8 mouse cellular contexts compared by ENCODE assay signal in genomic region chr10:117045175-117046056, GRCm38 (mm10). TPM values are rescaled to one million over a fixed set of nuclear protein-coding genes. Genes with fewer than 3 reads are reported as not detected.
A peak's percentile ranks its signal among the peaks of the same experiment; 100 is the strongest.
DNase-seq lines count a peak whose midpoint lies in the region; ATAC-seq and TF ChIP-seq lines count a peak whose summit lies in the region.

TSS of gene Lrrc10 (plus strand) at chr10:117045341.

- peaks cover 15% of the 10 kb centered on the region; the same call in 1 of the 2 replicates for H3K4me1 ChIP-seq in limb, embryonic 11.5 days (ENCODE audit: control insufficient read depth, insufficient read depth, low read length)

- no peaks in the 10 kb centered on the region for H3K9me3 ChIP-seq in limb, embryonic 11.5 days (ENCODE audit: control insufficient read depth, low read length)

- no peaks in the 10 kb centered on the region for H3K27me3 ChIP-seq in limb, embryonic 11.5 days (ENCODE audit: control insufficient read depth, insufficient read depth, low read length)

- ATAC-seq in limb, embryonic 11.5 days (ENCODE audit: insufficient number of reproducible peaks, low FRiP score, low TSS enrichment, low read depth) = 0 out of 2 replicates have a peak, but pooled peaks have one; percentile 41
- 0 out of 2 replicates have a peak, but pooled peaks have one; percentile 4 for ATAC-seq in neutrophil, adult 5-6 weeks (ENCODE audit: extremely low read depth, insufficient number of reproducible peaks, low FRiP score, poor library complexity, severe bottlenecking)

- 32% methylated on average over 40 of the region's 40 CpGs for WGBS in limb, embryonic 11.5 days

- peak within 1 kb of the TSS; percentile 19; the same call in 1 of the 2 replicates for H3K4me3 ChIP-seq in left cerebral cortex, adult 2 months
- no peak within 1 kb of the TSS for H3K4me3 ChIP-seq in limb, embryonic 11.5 days (ENCODE audit: low read depth, low read length)

- no peak within 1 kb of the TSS for H3K27ac ChIP-seq in left cerebral cortex, adult 2 months
- H3K27ac ChIP-seq in limb, embryonic 11.5 days (replicated peaks; ENCODE audit: low read depth, low read length) = no peak within 1 kb of the TSS

- H3K36me3 ChIP-seq in limb, embryonic 11.5 days (ENCODE audit: control insufficient read depth, insufficient read depth, low read length) = no peaks in the 10 kb centered on the region

- no peak for TF ChIP-seq CTCF in left cerebral cortex, adult 2 months (IDR thresholded peaks at IDR 0.05)

- peak within 1 kb of the TSS; percentile 16 for H3K4me2 ChIP-seq in limb, embryonic 11.5 days (ENCODE audit: low read depth, severe bottlenecking)

- peak within 1 kb of the TSS; percentile 45 for H3K9ac ChIP-seq in limb, embryonic 11.5 days (ENCODE audit: low read length)

- peak in 1 of 2 experiments; percentile 34 for DNase-seq in left cerebral cortex, adult 2 months (ENCODE audit: extremely low spot score in 1 of 2, low spot score in 2 of 2)
- DNase-seq in left cerebral cortex, adult 11 months (ENCODE audit: low spot score) = no peak
- DNase-seq in embryo, embryonic 10.5 days (ENCODE audit: low spot score) = peak; percentile 34
- DNase-seq in heart, postnatal 10 days = peak; percentile 61 to 76
- DNase-seq in limb, embryonic 11.5 days (ENCODE audit: low spot score) = peak; percentile 58
- no peak for DNase-seq in retina, embryonic 14.5 days (ENCODE audit: low spot score)
- DNase-seq in gastrocnemius, adult 8-10 months (ENCODE audit: low spot score in 2 of 2) = no peak

- intact Hi-C loops in left cerebral cortex, adult 2 months (cut with DNase I) = no loop called here
- intact Hi-C loops in heart, postnatal 10 days (cut with DNase I) = no loop called here

RNA-seq across cellular contexts. Expression of gene Lrrc10, which starts in this region (rescaled TPM):
- not detected for total RNA-seq in left cerebral cortex, adult 2 months (2021)
- 100 to 1,000 TPM; 156 to 283 TPM for total RNA-seq in heart, postnatal 10 days (2021)
- 0.11 TPM in 1 of 2 replicates, not detected in the other for polyA plus RNA-seq in limb, embryonic 11.5 days (2014; fragmentation: Nextera tagmentation; extraction: Ambion mirVana)
- total RNA-seq in neutrophil, adult 5-6 weeks (2017) = not detected in 2 replicates
- under 1 TPM in 1 of 4 experiments, not detected in 3; 0.27 TPM for total RNA-seq in gastrocnemius, adult 8-10 months (2022)

Comparison
In these comparisons a context has a peak if more than half of its experiments do, and no peak if none do; other contexts are left out.
1. RNA of gene Lrrc10 (total RNA-seq): 156 to 283 TPM in heart, postnatal 10 days; not detected in left cerebral cortex, adult 2 months, 0.27 TPM in gastrocnemius, adult 8-10 months and not detected in neutrophil, adult 5-6 weeks; every median in the first group is over 100 times any median in the second.
2. Peak in DNase-seq, ATAC-seq, H3K9ac ChIP-seq and H3K4me2 ChIP-seq in limb, embryonic 11.5 days; RNA of the gene not detected or under 1 TPM.
3. Peak in ATAC-seq in neutrophil, adult 5-6 weeks; RNA of the gene not detected or under 1 TPM.
4. DNase-seq: peak in embryo, embryonic 10.5 days (single experiment) and heart, postnatal 10 days (2 of 2); none in left cerebral cortex, adult 11 months (single experiment), retina, embryonic 14.5 days (single experiment) and gastrocnemius, adult 8-10 months (0 of 2).